Mouse (Mus musculus) stomach, embryonic 16.5 days (tissue): ENCODE measurements at regions not wholly inside any gene's neighbourhood (a gene's known extent, or its start where the extent isn't known, plus 50 kb on each side); places are given as distances from the start of the nearest gene placed in this dataset.

Source experiments
- ATAC-seq: fragments of 200-750 bp; cut with Nextera tagmentation; 2 replicates; pipeline ENCODE4 v1.8.0; 2017; ENCODE audit warnings: moderate number of reproducible peaks, moderate TSS enrichment; ENCODE audit not compliant: insufficient read depth, low FRiP score
- H3K27ac ChIP-seq: fragments of 300-500 bp; sonication (generic); 2 replicates; pipeline ENCODE4 v1.5.1; 2014; ENCODE audit warnings: low read length
- H3K27me3 ChIP-seq: fragments of 300-500 bp; sonication (generic); 2 replicates; pipeline ENCODE4 v1.6.1; 2014; ENCODE audit warnings: low read length, control low read depth, mixed read lengths; ENCODE audit not compliant: control insufficient read depth, insufficient read depth
- H3K36me3 ChIP-seq: fragments of 300-500 bp; sonication (generic); 2 replicates; pipeline ENCODE4 v1.6.1; 2014; ENCODE audit warnings: low read length; ENCODE audit not compliant: control insufficient read depth, insufficient read depth
- H3K4me1 ChIP-seq: fragments of 300-500 bp; sonication (generic); 2 replicates; pipeline ENCODE4 v1.6.1; 2014; ENCODE audit warnings: low read length, control low read depth, mixed read lengths; ENCODE audit not compliant: control insufficient read depth, insufficient read depth
- H3K4me2 ChIP-seq: fragments of 300-500 bp; sonication (generic); 2 replicates; pipeline ENCODE4 v1.6.1; 2014; ENCODE audit warnings: low read depth, low read length, mixed read lengths
- H3K4me3 ChIP-seq: fragments of 300-500 bp; sonication (generic); replicated peaks from 2 replicates; pipeline ENCODE4 v1.5.1; 2014; ENCODE audit warnings: mild to moderate bottlenecking, low read length
- H3K9ac ChIP-seq: fragments of 300-500 bp; sonication (generic); 2 replicates; pipeline ENCODE4 v1.6.1; 2014; ENCODE audit warnings: low read length
- H3K9me3 ChIP-seq: fragments of 300-500 bp; sonication (generic); replicated peaks from 2 replicates; pipeline ENCODE4 v1.6.1; 2016; ENCODE audit warnings: low read length, control low read depth; ENCODE audit not compliant: control insufficient read depth
- whole genome bisulfite sequencing: fragments of 180-500 bp; shearing (Covaris S2); extraction: QIAGEN DNeasy Blood & Tissue Kit; methylation state at CpG from one replicate; pipeline ENCODE4 v1.1.7; 2014; 5-methylcytosine and 5-hydroxymethylcytosine counted together

DNA sequence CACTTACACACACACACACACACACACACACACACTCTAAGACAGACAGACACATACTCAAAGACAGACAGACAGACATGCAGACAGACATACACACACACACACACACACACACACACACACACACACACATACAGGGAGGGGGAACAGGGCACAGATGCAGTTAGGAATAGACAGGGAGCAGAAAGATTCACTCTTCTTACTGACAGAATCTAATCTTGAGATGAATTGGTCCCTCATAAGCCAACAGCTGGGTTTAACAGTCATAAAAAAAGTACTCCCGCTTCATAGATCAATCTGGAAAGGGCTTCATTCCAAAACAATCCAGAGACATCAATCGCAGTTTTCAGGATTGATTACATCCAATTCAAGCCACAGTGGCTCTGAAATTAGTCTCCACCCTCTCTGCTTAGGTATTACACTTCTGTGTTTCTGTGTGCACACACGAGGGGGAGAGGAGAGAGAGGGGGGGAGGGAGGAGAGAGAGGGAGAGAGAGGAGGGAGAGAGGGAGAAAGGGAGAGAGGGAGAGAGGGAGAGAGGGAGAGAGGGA is 107.2 kb downstream of the Cavin4 start:
- H3K4me3 ChIP-seq, result no peak overlapping the region
- H3K27me3 ChIP-seq, result no peaks in the 10 kb centered on the region
- no peaks in the 10 kb centered on the region for H3K36me3 ChIP-seq
- H3K4me2 ChIP-seq, result peak overlapping the region; percentile 29
- 31% methylated on average over 3 of the region's 3 CpGs for WGBS
- no peak overlapping the region for H3K9ac ChIP-seq
- no peak overlapping the region for H3K27ac ChIP-seq
- no peaks in the 10 kb centered on the region for H3K9me3 ChIP-seq
- 0 out of 2 replicates have a peak, but pooled peaks cover 4% of the 10 kb centered on the region for H3K4me1 ChIP-seq
- no peak for ATAC-seq

DNA sequence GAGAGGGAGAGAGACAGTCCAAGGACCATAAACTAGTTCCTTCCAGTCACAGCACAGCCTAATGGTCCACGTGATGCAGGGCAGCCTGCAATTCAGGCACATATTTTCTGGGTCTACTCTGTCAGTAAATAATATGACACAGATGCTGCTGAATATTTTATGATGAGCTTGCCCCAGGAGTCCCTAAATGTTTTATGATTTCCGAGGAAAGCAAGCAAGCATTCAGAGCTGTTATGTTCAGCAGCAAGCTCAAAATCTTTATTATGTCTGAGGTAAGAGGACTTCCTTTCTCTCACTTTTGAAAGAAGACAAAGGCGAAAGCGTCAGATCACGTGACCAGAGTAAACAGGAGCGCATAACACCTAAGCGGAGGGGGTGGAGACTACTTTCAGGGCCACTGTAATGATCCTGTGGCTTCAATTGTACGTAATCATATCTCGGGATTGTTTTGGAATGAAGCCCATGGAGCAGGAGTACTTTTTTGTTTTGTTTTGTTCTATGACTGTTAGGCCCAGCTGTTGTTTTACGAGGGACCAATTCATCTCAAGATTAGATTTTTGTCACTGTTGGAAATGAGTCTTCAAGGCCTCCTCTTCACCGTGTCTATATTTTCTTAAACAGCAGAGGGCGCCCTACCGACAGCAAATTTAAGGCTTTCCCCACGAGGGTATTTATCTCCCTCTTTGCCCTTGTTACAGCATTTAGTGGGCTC is 107.8 kb downstream of the Cavin4 start:
- H3K4me3 ChIP-seq, result no peak overlapping the region
- H3K9me3 ChIP-seq, result no peaks in the 10 kb centered on the region
- 0 out of 2 replicates have a peak, but pooled peaks cover 4% of the 10 kb centered on the region for H3K4me1 ChIP-seq
- H3K36me3 ChIP-seq, result no peaks in the 10 kb centered on the region
- H3K27me3 ChIP-seq, result no peaks in the 10 kb centered on the region
- peak; percentile 70; the same call in 1 of the 2 replicates for ATAC-seq
- no peak overlapping the region for H3K9ac ChIP-seq
- peak overlapping the region; percentile 29 for H3K4me2 ChIP-seq
- WGBS, result 21% methylated on average over 14 of the region's 14 CpGs
- peak overlapping the region; percentile 43; the same call in 1 of the 2 replicates for H3K27ac ChIP-seq

DNA sequence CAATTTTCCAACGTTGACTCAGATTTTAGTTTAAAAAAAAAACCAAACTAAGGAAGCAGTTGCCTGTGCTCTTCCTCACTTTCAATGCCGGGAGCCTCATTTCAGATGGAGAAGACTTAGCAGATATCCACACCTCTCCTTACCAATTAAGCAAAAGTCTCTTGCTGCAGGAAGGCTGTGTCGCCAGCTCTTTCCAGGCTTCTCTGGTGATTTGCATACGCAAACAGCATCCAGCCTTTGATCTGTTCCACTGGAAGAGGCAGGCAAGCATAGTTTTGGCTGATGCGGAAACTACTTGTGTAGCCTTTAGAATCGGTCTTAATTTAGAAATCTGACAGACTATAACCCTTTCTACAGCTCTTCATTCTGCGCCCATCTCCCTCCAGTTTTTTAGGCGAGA is 108.5 kb downstream of the Cavin4 start:
- H3K27ac ChIP-seq, result no peak overlapping the region
- H3K4me3 ChIP-seq, result no peak overlapping the region
- ATAC-seq, result no peak
- H3K4me2 ChIP-seq, result no peak overlapping the region
- no peak overlapping the region for H3K9ac ChIP-seq
- no peaks in the 10 kb centered on the region for H3K9me3 ChIP-seq
- no peaks in the 10 kb centered on the region for H3K27me3 ChIP-seq
- WGBS, result 64% methylated on average over 8 of the region's 8 CpGs
- H3K4me1 ChIP-seq, result 0 out of 2 replicates have a peak, but pooled peaks cover 4% of the 10 kb centered on the region
- no peaks in the 10 kb centered on the region for H3K36me3 ChIP-seq

DNA sequence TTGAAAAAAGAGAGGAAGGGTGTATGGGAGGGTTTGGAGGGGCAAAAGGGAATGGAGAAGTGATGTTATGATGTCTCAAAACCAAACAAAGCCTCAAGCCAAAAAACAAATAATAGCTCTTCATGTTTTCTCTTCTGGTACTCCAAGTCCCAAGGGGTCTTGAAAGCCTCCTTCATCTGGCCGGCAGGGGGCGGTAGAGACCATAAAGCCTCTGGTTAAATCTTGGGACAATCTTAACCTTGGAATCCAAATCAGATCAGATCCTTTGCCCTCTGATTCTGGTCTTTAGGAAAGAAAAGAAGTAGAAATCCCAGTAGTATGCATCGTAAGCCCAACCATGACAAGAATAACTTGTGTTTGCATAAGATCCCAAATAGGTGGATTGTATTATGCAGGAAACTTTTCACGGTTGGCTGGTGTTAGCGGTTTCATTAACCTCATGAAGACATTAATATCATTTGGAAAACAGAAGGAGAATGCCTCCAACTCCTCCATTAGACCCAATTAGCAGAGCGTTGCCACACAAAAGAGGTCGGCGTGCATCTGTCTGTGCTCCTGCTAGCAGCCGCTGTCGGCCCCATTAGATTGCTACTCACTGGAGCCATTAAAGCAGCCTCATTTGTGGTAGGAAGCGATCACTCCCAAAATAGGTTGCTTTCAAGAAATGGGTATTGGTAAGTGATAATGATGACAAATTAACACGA is 116.0 kb downstream of the Cavin4 start:
- Histone ChIP-seq H3K4me1 (no peaks in the 10 kb centered on the region), H3K9me3 (no peaks in the 10 kb centered on the region), H3K27ac (no peak overlapping the region), H3K36me3 (no peaks in the 10 kb centered on the region), H3K4me3 (no peak overlapping the region), H3K9ac (no peak overlapping the region), H3K27me3 (no peaks in the 10 kb centered on the region), H3K4me2 (no peak overlapping the region)
- 68% methylated on average over 12 of the region's 12 CpGs for WGBS
- ATAC-seq, result no peak

DNA sequence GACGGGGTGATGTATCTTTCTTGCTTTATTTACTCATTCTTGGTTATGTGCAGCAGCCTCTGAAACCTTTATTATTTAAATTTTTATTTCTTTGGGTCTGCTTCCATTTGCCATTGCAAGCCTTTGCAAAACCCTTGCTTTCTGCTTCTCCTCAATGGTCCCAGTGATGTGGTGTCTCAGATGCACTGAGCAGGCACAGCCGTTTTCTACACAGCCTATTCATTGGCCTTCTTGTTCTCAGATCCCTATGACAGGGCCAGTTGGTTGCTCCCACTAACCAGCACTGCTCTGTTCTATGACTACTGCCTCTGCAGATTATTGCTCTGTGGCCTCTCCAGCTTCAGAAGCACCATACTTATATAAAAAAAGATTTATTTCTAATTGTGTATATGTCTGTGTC is 116.6 kb downstream of the Cavin4 start:
- H3K36me3 ChIP-seq, result no peaks in the 10 kb centered on the region
- no peak overlapping the region for H3K9ac ChIP-seq
- no peak overlapping the region for H3K4me2 ChIP-seq
- WGBS, result 89% methylated on average over 2 of the region's 2 CpGs
- H3K9me3 ChIP-seq, result no peaks in the 10 kb centered on the region
- no peak overlapping the region for H3K4me3 ChIP-seq
- H3K27ac ChIP-seq, result no peak overlapping the region
- ATAC-seq, result no peak
- H3K27me3 ChIP-seq, result no peaks in the 10 kb centered on the region
- H3K4me1 ChIP-seq, result no peaks in the 10 kb centered on the region

DNA sequence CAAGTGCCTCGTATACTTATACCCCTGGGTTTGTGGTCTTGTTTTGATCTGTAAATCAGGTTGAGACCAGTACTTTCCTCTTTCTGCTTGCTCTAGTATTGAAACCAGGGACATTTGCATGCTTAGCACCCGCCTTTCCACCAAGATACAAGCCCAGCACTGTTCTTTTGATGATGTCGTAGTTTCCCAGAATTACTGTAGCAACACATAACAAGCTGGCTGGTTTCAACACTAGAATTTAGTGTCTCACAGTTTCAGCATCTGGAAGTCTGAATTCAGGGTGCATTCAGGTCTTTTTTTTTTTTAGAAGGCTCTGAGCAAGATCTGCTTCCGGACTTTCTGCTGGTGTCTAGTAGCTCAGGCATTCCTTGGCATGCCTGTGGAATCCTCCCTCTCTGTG is 117.8 kb downstream of the Cavin4 start:
- Histone ChIP-seq H3K4me3 (no peak overlapping the region), H3K27ac (no peak overlapping the region), H3K9me3 (no peaks in the 10 kb centered on the region), H3K36me3 (no peaks in the 10 kb centered on the region), H3K4me1 (no peaks in the 10 kb centered on the region), H3K27me3 (no peaks in the 10 kb centered on the region), H3K4me2 (no peak overlapping the region), H3K9ac (no peak overlapping the region)
- 73% methylated on average over 4 of the region's 4 CpGs for WGBS
- ATAC-seq, result no peak

DNA sequence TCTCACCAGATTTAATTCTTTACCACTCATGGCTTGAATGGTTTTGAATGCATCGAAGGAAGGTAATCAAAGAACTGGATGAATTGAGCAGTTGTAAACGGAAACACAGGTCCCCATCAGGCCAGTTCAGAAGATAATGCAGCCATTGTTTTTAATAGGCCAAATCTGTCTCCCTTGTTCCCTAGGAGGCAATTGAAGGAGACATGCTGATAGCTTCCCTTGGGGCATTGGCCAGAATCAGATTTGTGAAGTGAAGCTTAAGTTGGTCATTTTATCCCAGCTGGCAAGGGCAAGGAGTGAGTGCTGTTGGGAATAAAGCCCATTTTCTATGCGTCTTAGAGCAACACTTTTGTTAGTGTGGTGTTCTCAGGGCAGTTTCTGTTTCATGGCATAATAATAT is 119.4 kb downstream of the Cavin4 start:
- no peak overlapping the region for H3K4me3 ChIP-seq
- H3K9me3 ChIP-seq, result no peaks in the 10 kb centered on the region
- H3K4me2 ChIP-seq, result no peak overlapping the region
- no peak overlapping the region for H3K9ac ChIP-seq
- no peak for ATAC-seq
- 72% methylated on average over 3 of the region's 3 CpGs for WGBS
- H3K27me3 ChIP-seq, result no peaks in the 10 kb centered on the region
- no peaks in the 10 kb centered on the region for H3K4me1 ChIP-seq
- H3K27ac ChIP-seq, result no peak overlapping the region
- no peaks in the 10 kb centered on the region for H3K36me3 ChIP-seq

DNA sequence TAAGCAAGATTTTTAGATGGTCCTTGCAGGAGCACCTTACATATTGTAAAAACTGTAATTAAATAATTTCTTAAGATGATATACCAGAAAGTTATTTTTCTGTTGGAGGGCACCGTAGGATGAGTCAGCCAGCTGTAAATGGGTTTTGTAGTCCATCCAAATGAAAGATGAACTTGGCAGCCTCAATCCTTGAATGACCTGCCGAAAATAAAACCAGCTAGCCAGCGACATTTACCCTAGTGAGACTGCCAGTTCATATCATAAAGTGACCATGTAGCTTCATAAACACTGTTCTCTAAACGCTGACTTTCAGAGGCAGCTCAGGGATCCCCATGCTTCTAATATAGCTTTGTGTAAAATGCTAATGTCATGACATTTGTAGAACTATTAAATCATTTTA is 127.8 kb downstream of the Cavin4 start:
- Histone ChIP-seq H3K27ac (no peak overlapping the region), H3K4me1 (no peaks in the 10 kb centered on the region), H3K27me3 (no peaks in the 10 kb centered on the region), H3K36me3 (no peaks in the 10 kb centered on the region), H3K4me3 (no peak overlapping the region), H3K9ac (no peak overlapping the region), H3K9me3 (no peaks in the 10 kb centered on the region), H3K4me2 (no peak overlapping the region)
- no peak for ATAC-seq
- 76% methylated on average over 4 of the region's 4 CpGs for WGBS

DNA sequence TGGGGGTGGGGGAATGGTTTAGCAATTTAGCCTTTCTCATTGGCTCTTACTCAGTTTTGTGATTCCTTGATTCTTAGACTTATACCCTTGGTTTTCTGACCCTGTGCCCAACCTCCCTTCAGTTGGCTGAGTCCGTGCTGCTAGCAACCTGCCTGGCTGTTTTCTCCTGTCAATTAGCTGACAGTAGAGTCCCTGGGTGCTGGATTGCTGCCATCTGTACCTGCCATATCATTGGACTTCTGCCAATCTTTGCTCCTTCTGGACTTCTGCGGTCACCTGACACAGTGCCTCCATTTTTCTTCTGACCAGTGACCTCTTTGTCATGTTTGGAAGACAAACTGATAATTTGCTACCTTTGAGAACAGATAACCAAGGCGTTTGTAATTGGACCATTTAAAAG is 140.5 kb downstream of the Cavin4 start:
- no peaks in the 10 kb centered on the region for H3K9me3 ChIP-seq
- H3K9ac ChIP-seq, result no peak overlapping the region
- no peaks in the 10 kb centered on the region for H3K36me3 ChIP-seq
- WGBS, result 46% methylated on average over 3 of the region's 3 CpGs
- H3K4me1 ChIP-seq, result no peaks in the 10 kb centered on the region
- no peak overlapping the region for H3K4me3 ChIP-seq
- H3K4me2 ChIP-seq, result no peak overlapping the region
- H3K27ac ChIP-seq, result no peak overlapping the region
- ATAC-seq, result no peak; the same call in 1 of the 2 replicates
- H3K27me3 ChIP-seq, result no peaks in the 10 kb centered on the region
